Mouse (Mus musculus): ENCODE measurements around the gene 2810459M11Rik.

2810459M11Rik gene

DNA sequence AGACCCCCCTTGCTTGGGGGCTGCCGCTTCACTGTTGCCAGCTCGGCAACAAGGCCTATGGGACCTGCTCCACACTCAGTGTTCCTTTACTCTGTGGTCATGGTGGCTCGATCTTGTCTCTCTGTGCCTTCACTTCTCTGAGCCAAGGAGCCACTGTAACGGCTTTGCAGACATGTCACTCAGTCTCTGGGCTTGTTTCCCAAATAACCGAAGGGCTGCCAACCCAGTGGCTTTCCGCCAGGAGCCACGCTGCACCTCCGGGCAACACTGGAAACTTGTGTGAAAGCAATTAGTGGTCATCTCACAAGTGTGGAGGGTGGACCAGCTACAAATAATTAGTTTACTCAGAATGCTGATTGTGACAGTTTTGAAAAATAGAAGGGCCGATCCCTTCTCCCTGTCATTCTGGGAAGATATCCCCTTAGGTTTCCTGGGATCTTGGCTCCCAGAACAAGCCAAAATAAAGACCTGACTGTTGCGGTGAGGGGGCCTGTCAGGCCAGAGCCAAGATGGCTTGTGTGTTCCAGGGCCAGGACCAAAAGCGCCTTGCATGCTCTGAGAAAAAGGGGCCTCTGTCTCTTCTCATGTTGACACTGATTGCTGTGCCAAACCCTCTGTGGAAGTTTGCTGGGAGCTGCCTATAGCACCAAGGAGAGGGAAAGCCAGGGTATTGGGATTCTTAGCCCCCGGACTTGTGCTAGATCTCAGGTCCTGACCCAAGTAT, 7.7 kb downstream of the 2810459M11Rik start:
- peak; percentile 33 for DNase-seq

DNA sequence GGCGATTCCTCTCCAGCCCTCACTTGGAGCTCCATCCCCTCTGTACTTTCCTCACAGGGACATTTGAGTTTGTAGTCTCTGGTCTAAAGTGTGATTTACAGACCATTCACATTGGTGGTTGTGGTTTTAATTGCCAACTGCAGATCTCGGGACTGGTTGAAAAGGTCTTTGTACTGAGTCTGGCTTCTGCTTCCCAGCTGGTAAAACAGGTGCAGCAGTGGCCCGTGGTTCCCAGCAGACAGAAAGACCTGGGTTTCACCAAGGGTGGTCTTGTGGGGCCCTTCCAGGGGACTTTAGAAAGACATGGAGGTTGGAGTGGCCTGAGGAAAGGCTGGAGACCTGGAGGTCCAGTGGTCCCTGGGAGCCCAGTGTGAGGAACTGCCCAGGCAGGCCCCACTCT, 9.3 kb downstream of the 2810459M11Rik start:
- DNase-seq: no peak

DNA sequence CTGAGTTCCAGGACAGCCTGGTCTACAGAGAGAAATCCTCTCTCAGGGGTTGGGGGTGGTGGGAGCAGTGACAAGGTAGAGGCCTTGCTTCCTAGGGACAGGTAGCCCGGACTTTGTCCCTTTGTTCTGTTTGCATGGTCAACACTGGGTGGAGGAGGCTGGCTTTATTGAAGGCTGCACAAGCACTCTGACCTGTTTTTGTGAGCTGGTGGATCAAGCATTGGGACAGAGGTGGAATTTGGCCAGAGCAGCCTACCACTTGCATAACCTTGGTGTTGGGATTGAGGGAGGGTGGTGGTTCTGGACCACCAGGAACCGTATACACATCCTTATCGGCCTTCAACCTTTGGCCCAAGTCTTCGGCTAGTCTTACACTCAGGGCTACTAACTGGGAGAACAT, 10.6 kb downstream of the 2810459M11Rik start:
- no peak for DNase-seq

DNA sequence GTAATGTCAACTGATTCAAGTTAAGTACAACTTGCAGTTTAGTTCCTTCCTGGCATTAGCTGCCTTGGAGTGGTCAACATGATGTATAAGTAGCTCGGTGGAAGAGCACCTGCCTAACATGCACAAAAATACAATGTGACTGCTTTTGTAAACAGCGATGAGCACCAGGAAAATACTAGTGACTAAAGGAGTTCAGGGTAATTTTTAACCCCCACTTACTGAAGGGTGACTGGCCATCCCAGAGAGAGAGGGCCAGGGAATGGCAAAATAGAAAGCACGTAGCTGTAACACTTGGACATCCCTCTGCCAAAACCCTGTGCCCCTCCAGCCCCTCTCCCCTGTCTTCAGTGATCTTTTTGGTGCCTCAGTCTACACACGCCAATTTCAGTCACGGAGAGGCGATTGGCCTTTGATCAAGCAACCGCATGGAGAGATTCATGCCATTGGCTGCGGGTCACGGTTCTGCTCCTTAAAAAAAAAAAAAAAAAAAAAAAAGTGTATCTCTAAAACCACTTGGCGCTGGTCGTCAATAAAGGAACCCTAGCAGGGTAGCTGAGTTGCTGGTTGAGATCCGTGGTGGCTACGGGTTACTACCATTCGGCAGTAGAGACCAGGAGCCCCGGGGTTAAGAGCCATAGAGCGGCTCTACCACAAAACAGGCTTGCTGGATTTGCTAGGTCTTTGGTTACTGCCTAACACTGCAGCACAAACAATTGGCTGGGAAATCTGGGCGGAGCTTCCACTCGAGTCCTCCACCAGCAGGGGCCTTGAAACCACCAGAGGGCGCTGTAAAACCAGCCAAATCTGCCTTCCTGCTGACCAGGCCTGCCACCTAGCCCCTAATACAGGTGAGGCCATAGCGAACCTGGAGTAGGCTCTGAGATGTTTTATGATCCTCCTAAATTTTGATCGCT, 13.4 kb downstream of the 2810459M11Rik start:
- peak; percentile 96 for DNase-seq

DNA sequence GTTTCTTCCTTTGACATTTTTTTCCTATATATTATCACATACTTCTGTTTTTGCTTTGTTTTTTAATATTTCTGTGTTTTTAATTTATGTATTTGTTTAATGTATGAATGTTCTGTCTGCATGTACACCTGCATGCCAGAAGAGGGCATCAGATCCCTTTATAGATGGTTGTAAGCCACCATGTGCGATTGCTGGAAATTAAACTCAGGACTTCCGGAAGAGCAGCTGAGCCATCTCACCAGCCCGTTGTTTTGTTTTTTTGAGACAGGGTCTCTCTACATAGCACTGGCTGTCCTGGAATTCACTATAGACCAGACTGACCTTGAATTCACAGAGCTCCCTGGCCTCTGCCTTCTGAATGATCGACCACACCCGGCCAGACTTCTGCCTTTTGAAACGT, 16.9 kb downstream of the 2810459M11Rik start:
- DNase-seq: no peak

DNA sequence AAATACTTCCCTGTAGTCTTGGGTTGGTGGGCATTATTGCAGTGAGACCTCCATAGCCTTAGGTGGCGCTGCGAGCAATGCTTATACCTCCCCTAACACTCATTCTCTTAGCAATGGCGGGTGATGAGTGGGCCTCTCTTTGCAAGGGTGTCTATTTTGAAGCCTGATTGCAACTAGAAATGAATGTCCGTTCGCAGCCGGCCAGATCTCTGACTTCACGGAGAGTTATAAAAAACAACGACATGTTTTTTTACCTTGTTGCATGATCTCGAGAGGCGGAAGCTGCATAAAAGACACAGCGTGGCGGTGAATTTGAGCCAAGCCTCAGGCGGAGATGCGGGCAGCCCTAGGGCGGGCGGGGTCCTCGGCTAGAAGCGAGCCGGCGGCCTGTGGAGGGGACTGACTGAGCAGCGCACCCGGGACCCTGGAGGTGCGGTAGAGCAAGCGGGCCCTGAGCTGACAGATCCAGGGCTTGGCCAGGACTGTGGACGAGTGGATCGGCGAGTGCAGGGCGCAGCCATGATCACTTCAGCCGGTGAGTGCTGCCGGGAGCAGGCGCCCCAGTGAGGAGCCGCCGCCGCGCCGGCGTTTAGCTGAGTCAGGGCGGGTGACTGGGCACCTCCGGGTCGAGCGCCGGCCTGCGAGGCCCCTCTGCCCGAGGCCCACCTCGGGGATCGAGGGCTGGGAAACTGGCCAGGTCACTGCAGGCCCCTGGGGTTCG, 18.8 kb downstream of the 2810459M11Rik start, which contains the start of gene Psmd1:
Psmd1 (plus strand) TSS at position 117 of the 721 bp plus-strand sequence.
- DNase-seq: peak; percentile 89

DNA sequence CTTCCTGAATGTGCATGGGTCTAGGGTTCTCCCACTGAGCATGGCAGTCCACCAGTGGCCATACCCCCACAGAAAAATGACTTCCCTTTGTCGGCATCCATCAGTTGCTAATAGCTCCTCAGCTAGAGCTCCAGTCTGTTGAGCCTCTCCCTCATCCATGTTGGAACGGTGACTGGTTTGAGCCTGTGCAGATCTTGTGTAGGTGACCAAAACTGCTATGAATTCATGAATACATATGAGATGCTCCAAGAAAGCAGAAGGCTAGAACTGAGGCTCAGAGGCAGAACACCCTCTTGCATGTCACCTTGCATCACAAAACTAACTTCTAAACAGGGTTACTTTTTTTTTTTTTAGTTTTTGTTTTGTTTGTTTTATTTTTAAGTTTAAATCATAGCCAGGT, 30.9 kb downstream of the 2810459M11Rik start:
- no peak for DNase-seq

DNA sequence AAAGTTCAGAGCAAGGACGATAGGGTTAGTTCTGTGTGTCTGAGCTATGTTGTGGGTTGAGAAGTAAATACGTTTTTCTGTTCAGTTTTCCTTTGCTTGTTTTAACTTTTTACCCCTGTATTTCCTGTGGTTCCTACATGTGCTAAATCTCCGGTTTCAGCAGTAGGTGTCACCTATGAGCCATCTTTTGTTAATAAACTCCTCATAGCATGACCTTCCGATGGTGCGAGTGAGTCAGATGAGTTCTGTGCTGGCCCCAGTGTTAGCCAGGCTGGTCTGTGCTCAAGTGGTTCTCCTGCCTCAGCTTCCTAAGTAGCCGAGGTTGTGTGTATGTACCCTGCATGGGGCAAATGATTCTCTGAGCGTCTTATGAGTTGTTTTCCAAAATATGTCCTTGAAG, 48.8 kb downstream of the 2810459M11Rik start:
- DNase-seq: no peak

DNA sequence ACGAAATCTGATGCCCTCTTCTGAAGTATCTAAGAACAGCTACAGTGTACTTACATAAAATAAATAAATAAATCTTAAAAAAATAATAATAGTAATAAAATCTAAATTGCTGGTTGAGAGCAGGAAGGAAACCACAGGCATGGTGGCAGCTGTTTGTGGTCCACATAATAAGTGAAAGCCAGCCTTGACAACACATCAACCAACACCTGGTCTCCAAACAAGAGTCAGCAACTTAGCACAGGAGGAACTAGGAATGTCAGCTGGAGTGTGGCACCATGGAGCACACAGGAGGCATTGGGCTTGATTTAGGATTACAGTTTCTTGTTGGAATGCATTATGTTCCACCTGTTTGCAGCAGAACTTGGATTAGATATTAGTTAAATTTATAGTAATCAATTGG, 59.4 kb downstream of the 2810459M11Rik start:
- no peak for DNase-seq
